Mouse (Mus musculus) lung, embryonic 15.5 days (tissue): ENCODE results near the gene Fam129a. TPM values are rescaled to one million over a fixed set of nuclear protein-coding genes. Genes with fewer than 3 reads are reported as not detected.

Experiments used
- ATAC-seq: fragments of 200-750 bp; cut with Nextera tagmentation; 2 replicates; pipeline ENCODE4 v1.8.0; 2017; ENCODE audit warnings: moderate number of reproducible peaks, borderline replicate concordance; ENCODE audit not compliant: low FRiP score, low TSS enrichment; ENCODE audit errors: extremely low read depth
- H3K27ac ChIP-seq: fragments of 300-500 bp; sonication (generic); 2 replicates; pipeline ENCODE4 v1.5.1; 2015; ENCODE audit warnings: moderate library complexity, mild to moderate bottlenecking, inconsistent platforms
- H3K27me3 ChIP-seq: fragments of 300-500 bp; sonication (generic); 2 replicates; pipeline ENCODE4 v1.6.1; 2015; ENCODE audit warnings: inconsistent platforms
- H3K36me3 ChIP-seq: fragments of 300-500 bp; sonication (generic); 2 replicates; pipeline ENCODE4 v1.6.1; 2015; ENCODE audit warnings: inconsistent platforms
- H3K4me1 ChIP-seq: fragments of 300-500 bp; sonication (generic); 2 replicates; pipeline ENCODE4 v1.6.1; 2015; ENCODE audit warnings: inconsistent platforms
- H3K4me2 ChIP-seq: fragments of 300-500 bp; sonication (generic); 2 replicates; pipeline ENCODE4 v1.6.1; 2015; ENCODE audit warnings: inconsistent platforms, mild to moderate bottlenecking, moderate library complexity
- H3K4me3 ChIP-seq: fragments of 300-500 bp; sonication (generic); 2 replicates; pipeline ENCODE4 v1.5.1; 2015; ENCODE audit warnings: mild to moderate bottlenecking, inconsistent platforms
- H3K9ac ChIP-seq: fragments of 300-500 bp; sonication (generic); 2 replicates; pipeline ENCODE4 v1.6.1; 2015; ENCODE audit warnings: inconsistent platforms
- H3K9me3 ChIP-seq: fragments of 300-500 bp; sonication (generic); 2 replicates; pipeline ENCODE4 v1.6.1; 2016; ENCODE audit warnings: inconsistent platforms
- WGBS: fragments of 180-500 bp; shearing (Covaris S2); methylation state at CpG from one replicate; pipeline ENCODE4 v1.1.7; 2015; 5-methylcytosine and 5-hydroxymethylcytosine counted together
- polyA plus RNA-seq: library from polyadenylated mRNA; unstranded; fragments of >200 nt; fragmentation: Nextera tagmentation; extraction: Ambion mirVana; gene quantifications from 2 replicates; pipeline ENCODE4 v1.2.1, GENCODE M21; 2015

The Fam129a gene
- polyA plus RNA-seq, 1 experiment from 2014 or later = 10.4 TPM

GRCm38 (mm10) chr1:151764236-151764635 is 193.2 kb downstream of the Fam129a start:
- no peak overlapping the region for H3K4me2 ChIP-seq
- peaks cover 9% of the 10 kb centered on the region; the same call in 1 of the 2 replicates for H3K36me3 ChIP-seq
- ATAC-seq = no peak
- H3K27me3 ChIP-seq = no peaks in the 10 kb centered on the region
- no peak overlapping the region for H3K9ac ChIP-seq
- H3K27ac ChIP-seq = no peak overlapping the region
- no peaks in the 10 kb centered on the region for H3K9me3 ChIP-seq
- 54% methylated on average over 3 of the region's 3 CpGs for WGBS
- peaks cover 7% of the 10 kb centered on the region; the same call in 1 of the 2 replicates for H3K4me1 ChIP-seq
- no peak overlapping the region for H3K4me3 ChIP-seq

GRCm38 (mm10) chr1:151766166-151766565 is 195.2 kb downstream of the Fam129a start:
- Histone ChIP-seq H3K9me3 (no peaks in the 10 kb centered on the region), H3K4me1 (peaks cover 7% of the 10 kb centered on the region; the same call in 1 of the 2 replicates), H3K4me2 (no peak overlapping the region), H3K36me3 (peaks cover 8% of the 10 kb centered on the region; the same call in 1 of the 2 replicates), H3K27ac (no peak overlapping the region), H3K9ac (no peak overlapping the region), H3K4me3 (no peak overlapping the region), H3K27me3 (no peaks in the 10 kb centered on the region)
- ATAC-seq = no peak
- 37% methylated on average over 2 of the region's 2 CpGs for WGBS

- Histone ChIP-seq H3K27me3 (no peaks in the 10 kb centered on the region), H3K36me3 (0 out of 2 replicates have a peak, but pooled peaks cover 4% of the 10 kb centered on the region), H3K9me3 (no peaks in the 10 kb centered on the region), H3K27ac (no peak overlapping the region), H3K4me3 (no peak overlapping the region), H3K9ac (no peak overlapping the region), H3K4me1 (peaks cover 7% of the 10 kb centered on the region; the same call in 1 of the 2 replicates), H3K4me2 (no peak overlapping the region)
- 84% methylated on average over 3 of the region's 3 CpGs for WGBS
- ATAC-seq = no peak
Observed at GRCm38 (mm10) chr1:151766976-151767654, 196.1 kb downstream of the Fam129a start.

- Histone ChIP-seq H3K4me2 (no peak overlapping the region), H3K9ac (no peak overlapping the region), H3K9me3 (no peaks in the 10 kb centered on the region), H3K27ac (no peak overlapping the region), H3K27me3 (no peaks in the 10 kb centered on the region), H3K4me3 (no peak overlapping the region), H3K36me3 (no peaks in the 10 kb centered on the region), H3K4me1 (no peaks in the 10 kb centered on the region)
- 81% methylated on average over 3 of the region's 3 CpGs for WGBS
- no peak for ATAC-seq
Observed at GRCm38 (mm10) chr1:151769200-151769913, 198.4 kb downstream of the Fam129a start.

Other genes starting within 250 kb of the Fam129a start
- gene Ivns1abp, start 226.7 kb upstream of the Fam129a start, polyA plus RNA-seq = 236 and 242 TPM in 2 replicates
- gene Swt1, start 142.7 kb upstream of the Fam129a start, polyA plus RNA-seq = 23.7 and 26.2 TPM in 2 replicates
- gene Trmt1l, start 142.6 kb upstream of the Fam129a start, polyA plus RNA-seq = 41.1 and 42.7 TPM in 2 replicates
- gene Rnf2, start 70.2 kb upstream of the Fam129a start, polyA plus RNA-seq = 78.4 and 81.6 TPM in 2 replicates
- gene Edem3, start 184.2 kb downstream of the Fam129a start, polyA plus RNA-seq = 15.2 and 15.9 TPM in 2 replicates